Mouse (Mus musculus): ENCODE data around the gene Rab11fip3.
"Not testable (repeated sequence)": the region's sequence is repeated elsewhere in the genome, so short reads cannot be mapped to it uniquely, and the experiment has no call there.

Gene Rab11fip3

GRCm38 (mm10) chr17:26040711-26041110 lies 28.6 kb downstream of the Rab11fip3 start:
- DNase-seq (ENCODE audit: low read depth, low spot score) = not testable (repeated sequence)

GRCm38 (mm10) chr17:26032037-26032436 lies 37.3 kb downstream of the Rab11fip3 start:
- DNase-seq (ENCODE audit: low read depth, low spot score) = no peak

GRCm38 (mm10) chr17:26031583-26031982 lies 37.8 kb downstream of the Rab11fip3 start:
- no peak for DNase-seq (ENCODE audit: low read depth, low spot score)

- DNase-seq (ENCODE audit: low read depth, low spot score) = no peak
Measured at GRCm38 (mm10) chr17:26028261-26028660, 41.1 kb downstream of the Rab11fip3 start.

GRCm38 (mm10) chr17:26024674-26025073 lies 44.7 kb downstream of the Rab11fip3 start:
- no peak for DNase-seq (ENCODE audit: low read depth, low spot score)

GRCm38 (mm10) chr17:26023966-26024365 lies 45.4 kb downstream of the Rab11fip3 start:
- no peak for DNase-seq (ENCODE audit: low read depth, low spot score)

- DNase-seq (ENCODE audit: low read depth, low spot score) = no peak
Measured at GRCm38 (mm10) chr17:26023181-26023580, 46.2 kb downstream of the Rab11fip3 start.

- DNase-seq (ENCODE audit: low read depth, low spot score) = no peak
Measured at GRCm38 (mm10) chr17:26021728-26022341, 47.5 kb downstream of the Rab11fip3 start.

GRCm38 (mm10) chr17:26020848-26021347 lies 48.5 kb downstream of the Rab11fip3 start:
- DNase-seq (ENCODE audit: low read depth, low spot score) = no peak

GRCm38 (mm10) chr17:26018388-26018787 lies 51.0 kb downstream of the Rab11fip3 start:
- no peak for DNase-seq (ENCODE audit: low read depth, low spot score)

GRCm38 (mm10) chr17:26017949-26018348 lies 51.4 kb downstream of the Rab11fip3 start:
- DNase-seq (ENCODE audit: low read depth, low spot score) = no peak

- no peak for DNase-seq (ENCODE audit: low read depth, low spot score)
Measured at GRCm38 (mm10) chr17:26017021-26017420, 52.3 kb downstream of the Rab11fip3 start.

- DNase-seq (ENCODE audit: low read depth, low spot score) = no peak
Measured at GRCm38 (mm10) chr17:26013711-26014110, 55.6 kb downstream of the Rab11fip3 start.

GRCm38 (mm10) chr17:26011841-26012460 lies 57.4 kb downstream of the Rab11fip3 start:
- no peak for DNase-seq (ENCODE audit: low read depth, low spot score)

- peak; percentile 52 for DNase-seq (ENCODE audit: low read depth, low spot score)
Measured at GRCm38 (mm10) chr17:26009540-26009939, 59.8 kb downstream of the Rab11fip3 start.

- no peak for DNase-seq (ENCODE audit: low read depth, low spot score)
Measured at GRCm38 (mm10) chr17:26008787-26009186, 60.6 kb downstream of the Rab11fip3 start.

- no peak for DNase-seq (ENCODE audit: low read depth, low spot score)
Measured at GRCm38 (mm10) chr17:26008331-26008730, 61.0 kb downstream of the Rab11fip3 start.

GRCm38 (mm10) chr17:26007646-26008045 lies 61.7 kb downstream of the Rab11fip3 start:
- DNase-seq (ENCODE audit: low read depth, low spot score) = no peak

GRCm38 (mm10) chr17:26005731-26006450 lies 63.5 kb downstream of the Rab11fip3 start:
- no peak for DNase-seq (ENCODE audit: low read depth, low spot score)

GRCm38 (mm10) chr17:26004711-26005110 lies 64.6 kb downstream of the Rab11fip3 start:
- no peak for DNase-seq (ENCODE audit: low read depth, low spot score)

GRCm38 (mm10) chr17:26003864-26004263 lies 65.5 kb downstream of the Rab11fip3 start:
- DNase-seq (ENCODE audit: low read depth, low spot score) = no peak

GRCm38 (mm10) chr17:25998425-25998824 lies 70.9 kb downstream of the Rab11fip3 start:
- DNase-seq (ENCODE audit: low read depth, low spot score) = no peak

- DNase-seq (ENCODE audit: low read depth, low spot score) = no peak
Measured at GRCm38 (mm10) chr17:25993489-25993888, 75.9 kb downstream of the Rab11fip3 start.
